8 mouse cellular contexts compared by ENCODE assay signal in the genomic region with DNA sequence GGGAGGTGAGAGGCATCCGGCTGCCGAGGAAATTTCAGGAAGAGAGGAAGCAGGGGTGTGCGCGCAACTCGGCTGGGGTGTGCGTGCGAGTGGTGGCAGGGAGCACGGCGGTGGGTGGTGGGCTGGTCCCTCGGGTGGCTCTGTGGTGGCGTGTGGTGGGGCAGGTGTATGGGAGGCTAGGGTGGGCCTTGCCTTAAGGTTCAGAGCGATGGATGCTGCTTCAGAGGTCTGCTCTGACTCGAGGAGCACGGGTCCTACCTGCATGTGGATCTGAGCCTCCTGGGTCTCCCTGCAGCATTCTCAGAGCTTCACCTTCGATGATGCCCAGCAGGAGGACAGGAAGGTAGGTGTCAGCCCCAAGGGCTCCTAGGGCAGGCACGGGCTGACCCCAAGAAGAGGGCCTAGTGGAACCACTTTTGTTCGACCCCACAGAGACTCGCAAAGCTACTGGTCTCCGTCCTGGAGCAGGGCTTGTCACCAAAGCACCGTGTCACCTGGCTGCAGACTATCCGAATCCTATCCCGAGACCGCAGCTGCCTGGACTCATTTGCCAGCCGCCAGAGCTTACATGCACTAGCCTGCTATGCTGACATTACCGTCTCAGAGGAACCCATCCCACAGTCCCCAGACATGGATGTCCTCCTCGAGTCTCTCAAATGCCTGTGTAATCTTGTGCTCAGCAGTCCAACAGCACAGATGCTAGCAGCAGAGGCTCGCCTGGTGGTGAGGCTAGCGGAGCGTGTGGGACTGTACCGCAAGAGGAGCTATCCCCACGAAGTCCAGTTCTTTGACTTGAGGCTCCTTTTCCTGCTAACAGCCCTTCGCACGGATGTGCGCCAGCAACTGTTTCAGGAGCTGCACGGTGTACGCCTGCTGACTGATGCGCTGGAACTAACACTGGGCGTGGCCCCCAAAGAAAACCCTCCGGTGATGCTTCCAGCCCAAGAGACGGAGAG. TPM values are rescaled to one million over a fixed set of nuclear protein-coding genes. Genes with fewer than 3 reads are reported as not detected.
A peak's percentile ranks its signal among the peaks of the same experiment; 100 is the strongest.
DNase-seq lines count a peak whose midpoint lies in the region; ATAC-seq and TF ChIP-seq lines count a peak whose summit lies in the region.

TSS of gene Bet1l (minus strand) at position 28 of the 956 bp plus-strand sequence.

- WGBS in limb, embryonic 10.5 days, result 44% methylated on average over 40 of the region's 40 CpGs
- 40% methylated on average over 40 of the region's 40 CpGs for WGBS in neural tube, embryonic 12.5 days

- no peak for DNase-seq in layer of hippocampus, adult 18-20 months (ENCODE audit: low spot score in 2 of 2)
- no peak for DNase-seq in layer of hippocampus, adult 11-12 months (ENCODE audit: low spot score)
- no peak for DNase-seq in Patski (ENCODE audit: low read depth, low spot score)
- no peak for DNase-seq in heart, postnatal 14 days
- peak; percentile 35 for DNase-seq in limb, embryonic 10.5 days (ENCODE audit: low spot score)
- no peak for DNase-seq in urinary bladder, postnatal 25 days (ENCODE audit: low spot score)

- intact Hi-C loops in heart, postnatal 14 days (cut with DNase I), result loop anchor here (1.0 to 5.0 kb wide), 3 partner anchors 23 to 314 kb away; partner anchors contain the start of genes Pgghg, Psmd13 and Rnh1

- H3K4me1 ChIP-seq in cortical plate, adult 2 months (ENCODE audit: control insufficient read depth, insufficient read depth, low read length), result peaks cover 8% of the 10 kb centered on the region
- H3K4me1 ChIP-seq in limb, embryonic 10.5 days, result peaks cover 36% of the 10 kb centered on the region
- peaks cover 38% of the 10 kb centered on the region for H3K4me1 ChIP-seq in neural tube, embryonic 12.5 days

- POLR2A ChIA-PET in Patski (lab: Charles Lee), result interaction anchor here (1.0 to 2.3 kb wide), 3 partner anchors 10 to 24 kb away, joined by 3 to 10 read pairs (median 6); partner anchors contain the start of genes Odf3, Psmd13 and Sirt3

- CTCF ChIA-PET in Patski (lab: Charles Lee), result interaction anchor here (1.2 to 4.5 kb wide), 4 partner anchors 14 to 45 kb away, joined by 3 to 22 read pairs (median 3); no protein-coding TSS in a partner anchor

- TF ChIP-seq CTCF in Patski (IDR thresholded peaks at IDR 0.05), result no peak
- TF ChIP-seq CTCF in cortical plate, adult 2 months (IDR thresholded peaks at IDR 0.05; ENCODE audit: extremely low read depth, insufficient read depth, low read length), result no peak

- H3K9me3 ChIP-seq in limb, embryonic 10.5 days (replicated peaks), result no peaks in the 10 kb centered on the region
- no peaks in the 10 kb centered on the region for H3K9me3 ChIP-seq in neural tube, embryonic 12.5 days

- TF ChIP-seq POLR2A in cortical plate, adult 2 months (IDR thresholded peaks at IDR 0.05; ENCODE audit: extremely low read depth, insufficient read depth, low read length), result no peak; the same call in 1 of the 2 replicates

- H3K27ac ChIP-seq in cortical plate, adult 2 months (ENCODE audit: insufficient read depth, low read length), result peak within 1 kb of the TSS; percentile 88
- H3K27ac ChIP-seq in limb, embryonic 10.5 days, result peak within 1 kb of the TSS; percentile 88
- H3K27ac ChIP-seq in neural tube, embryonic 12.5 days, result peak within 1 kb of the TSS; percentile 69

- H3K4me3 ChIP-seq in cortical plate, adult 2 months (ENCODE audit: insufficient read depth, low read length), result peak within 1 kb of the TSS; percentile 87
- H3K4me3 ChIP-seq in limb, embryonic 10.5 days, result peak within 1 kb of the TSS; percentile 91
- H3K4me3 ChIP-seq in neural tube, embryonic 12.5 days, result peak within 1 kb of the TSS; percentile 80

- no peaks in the 10 kb centered on the region for H3K27me3 ChIP-seq in Patski
- no peaks in the 10 kb centered on the region for H3K27me3 ChIP-seq in limb, embryonic 10.5 days (ENCODE audit: low read depth, poor library complexity, severe bottlenecking)
- H3K27me3 ChIP-seq in neural tube, embryonic 12.5 days (replicated peaks), result no peaks in the 10 kb centered on the region

- ATAC-seq in Patski, result peak; percentile 2
- peak; percentile 49 for ATAC-seq in neural tube, embryonic 12.5 days (ENCODE audit: low FRiP score, low read depth)

- peak within 1 kb of the TSS; percentile 94 for H3K9ac ChIP-seq in neural tube, embryonic 12.5 days

- H3K4me2 ChIP-seq in neural tube, embryonic 12.5 days (replicated peaks), result peak within 1 kb of the TSS; percentile 97

- in situ Hi-C loops in Patski (cut with MboI; ENCODE audit: low pct_unique_long_range_greater_than_20kb), result no loop called here

- peaks cover 67% of the 10 kb centered on the region for H3K36me3 ChIP-seq in limb, embryonic 10.5 days
- peaks cover 60% of the 10 kb centered on the region for H3K36me3 ChIP-seq in neural tube, embryonic 12.5 days

RNA-seq across cellular contexts. Expression of gene Bet1l, which starts in this region (rescaled TPM):
- 10 to 100 TPM; 24.7 to 26.2 TPM for total RNA-seq in layer of hippocampus, adult 18-20 months (2021)
- 28.0 TPM for polyA plus RNA-seq in Patski (2021)
- polyA plus RNA-seq in cortical plate, adult 2 months (2012; rRNA removed), result 34.3 and 38.3 TPM in 2 replicates
- total RNA-seq in heart, postnatal 14 days (2021), result 10 to 100 TPM; 11.3 to 12.5 TPM
- polyA plus RNA-seq in limb, embryonic 10.5 days (2016; fragmentation: Nextera tagmentation; extraction: Ambion mirVana), result 23.0 and 26.1 TPM in 2 replicates
- 30.3 and 34.2 TPM in 2 replicates for polyA plus RNA-seq in neural tube, embryonic 12.5 days (2016; fragmentation: Nextera tagmentation; extraction: Ambion mirVana)
